Mouse (Mus musculus) forebrain, embryonic 11.5 days (tissue): ENCODE measurements around the gene Loxl3. TPM values are rescaled to one million over a fixed set of nuclear protein-coding genes. Genes with fewer than 3 reads are reported as not detected.

Experiments
- ATAC-seq: fragments of 200-750 bp; cut with Nextera tagmentation; replicated peaks from 2 replicates; pipeline ENCODE4 v1.8.0; 2017; ENCODE audit warnings: moderate TSS enrichment; ENCODE audit not compliant: low FRiP score
- DNase-seq: peaks from one replicate; pipeline ENCODE4 v3.0.0-alpha.2; 2017; ENCODE audit warnings: low spot score
- H3K27ac ChIP-seq: fragments of 300-500 bp; sonication (generic); 2 replicates; pipeline ENCODE4 v1.5.1; 2014; ENCODE audit warnings: low read depth, low read length
- H3K27me3 ChIP-seq: fragments of 300-500 bp; sonication (generic); 2 replicates; pipeline ENCODE4 v1.6.1; 2014; ENCODE audit warnings: mild to moderate bottlenecking, low read length, mixed read lengths; ENCODE audit not compliant: control insufficient read depth, insufficient read depth
- H3K36me3 ChIP-seq: fragments of 300-500 bp; sonication (generic); 2 replicates; pipeline ENCODE4 v1.6.1; 2014; ENCODE audit warnings: mild to moderate bottlenecking, low read length, moderate library complexity, mixed read lengths; ENCODE audit not compliant: control insufficient read depth, insufficient read depth
- H3K4me1 ChIP-seq: fragments of 300-500 bp; sonication (generic); replicated peaks from 2 replicates; pipeline ENCODE4 v1.6.1; 2014; ENCODE audit warnings: low read length, mixed read lengths; ENCODE audit not compliant: control insufficient read depth, insufficient read depth
- H3K4me2 ChIP-seq: fragments of 300-500 bp; sonication (generic); 2 replicates; pipeline ENCODE4 v1.6.1; 2014; ENCODE audit warnings: low read depth, mild to moderate bottlenecking, low read length, moderate library complexity, mixed read lengths; ENCODE audit not compliant: severe bottlenecking
- H3K4me3 ChIP-seq: fragments of 300-500 bp; sonication (generic); 2 replicates; pipeline ENCODE4 v1.5.1; 2014; ENCODE audit warnings: low read depth, low read length
- H3K9ac ChIP-seq: fragments of 300-500 bp; sonication (generic); 2 replicates; pipeline ENCODE4 v1.6.1; 2014; ENCODE audit warnings: low read length
- H3K9me3 ChIP-seq: fragments of 300-500 bp; sonication (generic); 2 replicates; pipeline ENCODE4 v1.6.1; 2016; ENCODE audit warnings: low read length, mixed read lengths; ENCODE audit not compliant: control insufficient read depth
- WGBS: fragments of 180-500 bp; shearing (Covaris S2); extraction: QIAGEN DNeasy Blood & Tissue Kit; methylation state at CpG from one replicate; pipeline ENCODE4 v1.1.7; 2014; 5-methylcytosine and 5-hydroxymethylcytosine counted together
- polyA plus RNA-seq: library from polyadenylated mRNA; unstranded; fragments of >200 nt; fragmentation: Nextera tagmentation; extraction: Ambion mirVana; gene quantifications from 2 replicates; pipeline ENCODE4 v1.2.1, GENCODE M21; 2014

Loxl3 gene
- polyA plus RNA-seq, 1 experiment from 2014 or later = 9.9 TPM

DNA sequence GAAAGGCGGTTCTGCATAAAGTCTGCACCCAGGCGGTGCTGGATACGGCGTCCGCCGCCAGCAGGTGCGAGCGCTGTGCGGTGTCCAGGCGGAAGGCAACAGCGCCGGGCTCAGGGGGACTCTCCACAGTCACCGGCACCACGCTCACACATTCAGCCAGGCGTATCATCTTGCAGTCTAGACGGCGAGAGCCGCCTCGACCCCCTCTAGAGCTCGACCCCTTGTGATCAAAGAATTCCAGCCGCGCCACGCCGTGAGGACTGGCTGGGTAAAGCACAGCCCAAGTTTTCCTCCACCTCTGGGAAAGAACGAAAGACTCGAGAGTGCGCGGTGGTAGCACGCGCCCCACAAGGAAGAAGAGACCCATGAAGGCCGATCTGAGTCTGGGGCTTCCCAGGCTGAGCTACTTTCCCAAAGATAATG is 1.2 kb upstream of the Loxl3 start:
- no peak overlapping the region for H3K27ac ChIP-seq
- WGBS = under 1% methylated on average over 29 of the region's 31 CpGs
- ATAC-seq = peak; percentile 48
- H3K27me3 ChIP-seq = peaks cover 21% of the 10 kb centered on the region
- H3K36me3 ChIP-seq = no peaks in the 10 kb centered on the region
- H3K4me2 ChIP-seq = peak overlapping the region; percentile 90
- DNase-seq = peak; percentile 79
- peak overlapping the region; percentile 63 for H3K9ac ChIP-seq
- peaks cover 7% of the 10 kb centered on the region for H3K4me1 ChIP-seq
- no peaks in the 10 kb centered on the region for H3K9me3 ChIP-seq
- H3K4me3 ChIP-seq = peak overlapping the region; percentile 43

DNA sequence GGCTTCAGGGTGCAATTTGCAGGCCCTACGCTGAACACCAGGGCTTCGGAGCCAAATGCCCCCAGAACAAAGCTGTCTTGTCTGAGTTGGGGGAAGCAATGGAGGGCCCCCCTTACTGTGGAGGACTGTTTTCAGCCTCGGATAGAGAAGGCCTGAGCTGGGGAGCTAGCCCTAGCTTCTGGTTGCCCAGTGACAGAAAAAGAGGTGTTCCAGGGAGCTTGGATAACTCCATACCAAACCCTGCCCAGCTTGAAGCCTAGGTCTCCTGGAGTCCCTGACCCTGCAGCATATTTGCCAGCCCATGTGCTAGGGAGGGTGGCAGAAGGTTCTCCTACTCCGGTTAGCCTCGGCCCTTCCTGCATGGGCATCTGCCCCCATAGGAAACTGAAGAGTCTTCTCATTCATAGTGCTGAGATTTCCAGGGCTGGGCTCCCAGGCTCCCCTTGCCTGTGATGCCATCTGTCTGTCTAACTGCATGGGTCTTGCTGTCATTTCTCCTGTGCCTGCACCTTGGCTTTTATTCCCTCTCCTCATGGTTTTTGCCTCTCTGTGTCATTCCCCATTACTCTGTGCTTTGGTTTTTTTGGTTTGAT is 586 bp downstream of the Loxl3 start:
- H3K36me3 ChIP-seq = no peaks in the 10 kb centered on the region
- H3K27ac ChIP-seq = no peak overlapping the region
- peaks cover 7% of the 10 kb centered on the region for H3K4me1 ChIP-seq
- H3K4me2 ChIP-seq = peak overlapping the region; percentile 90
- H3K4me3 ChIP-seq = peak overlapping the region; percentile 43; the same call in 1 of the 2 replicates
- DNase-seq (peak; percentile 51), ATAC-seq (no peak)
- no peaks in the 10 kb centered on the region for H3K9me3 ChIP-seq
- peak overlapping the region; percentile 63 for H3K9ac ChIP-seq
- H3K27me3 ChIP-seq = peaks cover 21% of the 10 kb centered on the region
- WGBS = 23% methylated on average over 5 of the region's 5 CpGs

DNA sequence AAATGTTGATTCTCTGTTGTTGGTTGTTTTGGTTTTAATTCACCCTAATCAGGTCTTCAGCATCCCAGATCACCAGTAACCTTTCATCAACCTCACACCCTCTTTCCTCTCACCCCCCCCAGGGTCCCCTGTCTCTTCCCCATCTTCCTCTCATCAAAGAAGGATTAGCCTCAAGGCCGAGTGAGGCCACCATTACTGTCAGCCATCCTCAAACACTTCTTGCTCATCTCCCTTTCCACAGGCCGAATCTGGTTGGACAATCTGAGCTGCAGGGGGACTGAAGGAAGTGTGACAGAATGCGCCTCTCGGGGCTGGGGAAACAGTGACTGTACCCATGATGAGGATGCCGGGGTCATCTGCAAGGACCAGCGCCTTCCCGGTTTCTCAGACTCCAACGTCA is 3.2 kb downstream of the Loxl3 start:
- H3K27ac ChIP-seq = no peak overlapping the region
- peaks cover 7% of the 10 kb centered on the region for H3K4me1 ChIP-seq
- 78% methylated on average over 8 of the region's 8 CpGs for WGBS
- H3K9ac ChIP-seq = no peak overlapping the region
- H3K9me3 ChIP-seq = no peaks in the 10 kb centered on the region
- H3K36me3 ChIP-seq = no peaks in the 10 kb centered on the region
- H3K4me2 ChIP-seq = no peak overlapping the region
- DNase-seq (no peak), ATAC-seq (no peak)
- peaks cover 5% of the 10 kb centered on the region for H3K27me3 ChIP-seq
- no peak overlapping the region for H3K4me3 ChIP-seq

DNA sequence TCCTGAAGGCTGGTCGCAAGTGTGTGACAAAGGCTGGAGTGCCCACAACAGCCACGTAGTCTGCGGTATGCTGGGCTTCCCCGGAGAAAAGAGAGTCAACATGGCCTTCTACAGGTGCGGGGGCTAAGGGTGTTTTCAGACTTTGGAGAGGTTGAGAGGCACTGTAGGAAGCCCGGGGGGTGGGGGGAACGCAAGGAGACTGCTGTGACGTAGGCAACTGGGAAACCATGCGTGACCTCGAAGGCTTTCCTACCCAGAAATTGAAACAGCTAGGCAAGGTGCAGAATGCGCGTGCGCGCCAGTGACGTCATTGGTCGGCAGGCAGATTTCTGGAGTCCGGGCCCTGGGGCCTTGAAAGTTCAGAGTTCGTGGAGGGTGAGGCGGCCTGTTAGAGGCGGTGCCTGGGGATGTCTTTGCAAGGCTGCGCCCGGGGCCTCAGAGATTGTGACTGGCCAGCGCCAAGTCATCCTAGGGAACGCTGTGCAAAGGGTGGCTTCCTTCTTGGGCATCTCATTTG is 4.6 kb downstream of the Loxl3 start:
- Histone ChIP-seq H3K4me1 (peaks cover 4% of the 10 kb centered on the region; the same call in 1 of the 2 replicates), H3K9ac (peak overlapping the region; percentile 44; the same call in 1 of the 2 replicates), H3K4me2 (peak overlapping the region; percentile 45), H3K4me3 (peak overlapping the region; percentile 18; the same call in 1 of the 2 replicates), H3K36me3 (no peaks in the 10 kb centered on the region), H3K9me3 (no peaks in the 10 kb centered on the region), H3K27ac (no peak overlapping the region), H3K27me3 (peaks cover 2% of the 10 kb centered on the region; the same call in 1 of the 2 replicates)
- ATAC-seq = peak; percentile 60
- WGBS = 6% methylated on average over 24 of the region's 24 CpGs
- DNase-seq = peak; percentile 92

DNA sequence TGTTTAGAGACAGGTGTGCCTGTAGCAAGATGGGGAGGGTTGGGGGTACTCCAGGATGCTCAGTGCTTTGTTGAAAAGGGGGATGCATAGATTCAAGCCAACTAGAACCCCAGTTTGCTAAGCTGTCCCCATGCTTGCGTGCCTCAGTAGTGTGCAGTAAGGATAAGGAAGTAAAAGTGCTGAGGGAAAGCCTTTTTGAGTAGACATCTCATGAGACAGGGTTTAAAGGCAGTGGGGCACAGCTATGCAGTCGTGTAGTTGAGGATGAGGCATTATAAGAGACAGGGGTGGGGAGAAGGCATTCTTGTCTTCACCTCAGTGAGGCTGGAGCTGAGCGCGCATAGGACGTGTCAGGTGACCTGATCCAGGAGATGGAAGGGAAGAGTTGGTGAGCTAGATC is 6.6 kb downstream of the Loxl3 start:
- no peak for DNase-seq
- H3K9me3 ChIP-seq = no peaks in the 10 kb centered on the region
- no peaks in the 10 kb centered on the region for H3K36me3 ChIP-seq
- no peak overlapping the region for H3K4me3 ChIP-seq
- H3K27me3 ChIP-seq = peaks cover 2% of the 10 kb centered on the region; the same call in 1 of the 2 replicates
- WGBS = 74% methylated on average over 5 of the region's 5 CpGs
- ATAC-seq = no peak
- no peak overlapping the region for H3K4me2 ChIP-seq
- no peak overlapping the region for H3K9ac ChIP-seq
- H3K4me1 ChIP-seq = no peaks in the 10 kb centered on the region; the same call in 1 of the 2 replicates
- H3K27ac ChIP-seq = no peak overlapping the region

DNA sequence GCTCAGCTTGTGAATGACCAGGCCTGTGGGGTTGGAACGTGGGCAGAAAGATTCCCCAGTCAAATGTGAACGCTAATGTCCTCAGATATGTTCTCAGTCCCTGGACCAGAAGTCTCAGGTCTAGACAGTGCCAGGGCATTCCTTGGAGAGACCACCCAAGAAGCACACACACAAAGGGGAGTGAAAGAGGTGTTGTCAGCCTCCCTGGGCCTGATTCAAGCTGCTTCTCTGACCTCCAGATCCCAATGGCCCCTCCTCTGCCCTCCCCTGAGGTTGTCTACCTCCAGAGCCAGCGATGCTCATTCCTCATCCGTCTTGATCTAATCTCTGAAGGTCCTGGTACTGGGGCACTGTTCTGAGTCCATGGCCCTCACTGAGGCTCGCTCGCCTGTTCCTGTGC is 9.6 kb downstream of the Loxl3 start:
- Histone ChIP-seq H3K4me1 (no peaks in the 10 kb centered on the region; the same call in 1 of the 2 replicates), H3K27ac (no peak overlapping the region), H3K4me2 (no peak overlapping the region), H3K27me3 (no peaks in the 10 kb centered on the region), H3K9me3 (no peaks in the 10 kb centered on the region), H3K4me3 (no peak overlapping the region), H3K9ac (no peak overlapping the region), H3K36me3 (no peaks in the 10 kb centered on the region)
- DNase-seq (no peak), ATAC-seq (no peak)
- 78% methylated on average over 6 of the region's 6 CpGs for WGBS

DNA sequence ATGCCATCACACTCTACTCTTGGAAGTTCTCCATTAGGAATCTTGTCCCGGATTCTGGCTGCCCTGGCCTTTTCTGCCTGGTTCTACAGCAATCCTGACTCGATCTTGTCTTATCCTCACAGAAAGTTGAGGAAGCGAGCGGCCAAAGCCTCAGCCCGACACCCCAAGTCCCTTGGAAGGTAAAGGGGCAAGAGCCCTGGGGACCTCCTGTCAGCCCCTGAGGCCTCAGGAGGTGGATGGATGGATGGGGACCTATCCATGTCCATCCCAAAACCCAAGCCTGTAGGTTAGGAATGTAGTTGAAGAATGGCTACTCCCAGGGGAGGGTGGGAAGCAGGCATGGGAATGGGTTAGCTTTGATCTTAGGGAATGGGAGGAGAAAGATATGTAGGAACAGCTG is 10.0 kb downstream of the Loxl3 start:
- no peak overlapping the region for H3K27ac ChIP-seq
- no peak for DNase-seq

DNA sequence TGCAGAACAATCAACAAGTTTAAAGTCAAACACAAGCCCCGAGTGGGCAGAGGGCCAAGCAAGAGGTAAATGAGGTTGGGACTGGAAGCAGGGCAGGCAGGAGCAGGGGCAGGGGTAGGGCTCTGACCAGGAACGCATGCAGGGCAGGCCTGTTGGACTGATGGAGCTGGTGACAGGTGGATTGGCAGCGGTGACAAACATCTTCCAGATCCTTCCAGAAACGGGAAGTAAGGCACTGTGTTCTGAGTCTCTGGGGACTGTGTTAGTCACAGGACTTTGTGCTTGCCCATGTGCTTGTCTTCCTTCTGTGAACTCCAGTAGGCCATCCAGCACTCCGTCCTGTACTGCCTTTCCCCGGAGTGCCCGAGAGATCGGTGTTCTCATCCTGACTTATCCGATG is 10.8 kb downstream of the Loxl3 start:
- H3K4me1 ChIP-seq = no peaks in the 10 kb centered on the region; the same call in 1 of the 2 replicates
- WGBS = 81% methylated on average over 9 of the region's 9 CpGs
- no peaks in the 10 kb centered on the region for H3K27me3 ChIP-seq
- H3K36me3 ChIP-seq = no peaks in the 10 kb centered on the region
- H3K27ac ChIP-seq = no peak overlapping the region
- H3K4me3 ChIP-seq = no peak overlapping the region
- DNase-seq = no peak
- H3K9me3 ChIP-seq = no peaks in the 10 kb centered on the region
- H3K9ac ChIP-seq = no peak overlapping the region
- no peak overlapping the region for H3K4me2 ChIP-seq
- ATAC-seq = no peak

More for the DNA sequence above, 10.0 kb downstream of the Loxl3 start:
- no peak for ATAC-seq
- no peaks in the 10 kb centered on the region for H3K27me3 ChIP-seq
- WGBS = 90% methylated on average over 5 of the region's 5 CpGs
- no peaks in the 10 kb centered on the region for H3K36me3 ChIP-seq
- H3K4me3 ChIP-seq = no peak overlapping the region
- H3K4me2 ChIP-seq = no peak overlapping the region
- no peaks in the 10 kb centered on the region; the same call in 1 of the 2 replicates for H3K4me1 ChIP-seq
- H3K9ac ChIP-seq = no peak overlapping the region
- H3K9me3 ChIP-seq = no peaks in the 10 kb centered on the region

DNA sequence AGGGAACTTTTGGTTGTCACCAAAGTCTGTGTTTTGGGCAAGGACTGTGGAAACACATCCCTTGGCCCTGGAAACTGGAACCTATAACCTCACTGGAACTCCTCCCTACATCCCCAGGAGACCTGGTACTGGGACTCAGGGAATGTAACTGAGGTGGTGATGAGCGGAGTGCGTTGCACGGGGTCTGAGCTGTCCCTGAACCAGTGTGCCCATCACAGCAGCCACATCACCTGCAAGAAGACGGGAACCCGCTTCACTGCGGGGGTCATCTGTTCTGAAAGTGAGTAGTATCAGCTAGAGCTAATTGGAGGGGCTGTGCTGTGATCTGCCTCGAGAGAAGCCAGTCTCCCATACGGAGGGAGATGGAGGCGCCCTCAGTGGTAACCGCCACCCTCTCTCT is 15.4 kb downstream of the Loxl3 start:
- WGBS = 75% methylated on average over 10 of the region's 10 CpGs
- H3K4me3 ChIP-seq = no peak overlapping the region
- no peaks in the 10 kb centered on the region for H3K27me3 ChIP-seq
- ATAC-seq = no peak
- H3K27ac ChIP-seq = no peak overlapping the region
- no peaks in the 10 kb centered on the region for H3K9me3 ChIP-seq
- H3K9ac ChIP-seq = no peak overlapping the region
- H3K4me2 ChIP-seq = no peak overlapping the region
- peaks cover 2% of the 10 kb centered on the region; the same call in 1 of the 2 replicates for H3K36me3 ChIP-seq
- peaks cover 6% of the 10 kb centered on the region; the same call in 1 of the 2 replicates for H3K4me1 ChIP-seq
- DNase-seq = no peak
